Mouse (Mus musculus) E14TG2a.4 (cell line): Measurements from ENCODE around the gene Clic3.

ENCODE experiments used
- CTCF ChIP-seq: conservative IDR thresholded peaks from 2 replicates; pipeline ENCODE4 v1.5.1; 2014; ENCODE audit warnings: low read length
- NANOG ChIP-seq: IDR thresholded peaks from 2 replicates; pipeline ENCODE4 v1.6.1; 2014; ENCODE audit warnings: borderline replicate concordance, low read length, mixed read lengths
- POU5F1 ChIP-seq: IDR thresholded peaks from 2 replicates; pipeline ENCODE4 v1.6.1; 2014; ENCODE audit warnings: low read length, borderline replicate concordance

DNA sequence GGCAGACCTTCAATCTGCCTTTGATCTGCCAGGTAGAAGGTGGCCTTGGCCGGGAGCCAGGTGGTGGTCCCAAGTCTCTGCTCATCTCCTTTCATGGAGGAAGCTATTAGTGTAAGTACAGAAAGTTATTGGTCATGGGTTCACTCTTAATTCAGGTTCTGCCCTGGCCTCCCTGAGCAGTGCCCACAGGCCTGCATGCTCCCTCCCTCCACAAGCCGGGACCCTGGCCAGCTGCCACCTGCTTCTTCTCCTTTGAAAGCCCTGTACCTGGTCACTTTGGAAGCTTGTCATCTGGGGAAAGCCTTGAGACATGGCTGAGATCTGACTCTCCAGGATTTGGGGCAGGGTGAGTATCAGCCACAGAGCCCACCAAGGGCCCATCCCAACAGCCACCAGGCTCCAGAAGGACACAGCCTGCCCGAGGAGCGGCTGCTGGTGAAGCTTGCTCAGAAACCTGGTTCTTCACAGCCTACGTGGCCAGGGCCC lies 36.9 kb downstream of the Clic3 start, which contains the start of gene Lcn12:
- TF ChIP-seq CTCF (no peak), NANOG (no peak), POU5F1 (no peak)
